Mouse (Mus musculus): ENCODE results near the gene 5430419D17Rik. TPM values are rescaled to one million over a fixed set of nuclear protein-coding genes. Genes with fewer than 3 reads are reported as not detected.

The 5430419D17Rik gene
- total RNA-seq, 1 experiment from 2014 or later, result not detected

- no peak for ATAC-seq (replicated peaks; ENCODE audit: low read depth, poor library complexity, severe bottlenecking)
Observed at GRCm38 (mm10) chr7:131306733-131307132, 132.5 kb downstream of the 5430419D17Rik start.

- ATAC-seq (replicated peaks; ENCODE audit: low read depth, poor library complexity, severe bottlenecking), result no peak
Observed at GRCm38 (mm10) chr7:131314493-131314892, 140.3 kb downstream of the 5430419D17Rik start.

- ATAC-seq (replicated peaks; ENCODE audit: low read depth, poor library complexity, severe bottlenecking), result no peak
Observed at GRCm38 (mm10) chr7:131317587-131317986, 143.4 kb downstream of the 5430419D17Rik start.

GRCm38 (mm10) chr7:131318340-131318739 is 144.1 kb downstream of the 5430419D17Rik start:
- ATAC-seq (replicated peaks; ENCODE audit: low read depth, poor library complexity, severe bottlenecking), result no peak

- ATAC-seq (replicated peaks; ENCODE audit: low read depth, poor library complexity, severe bottlenecking), result no peak
Observed at GRCm38 (mm10) chr7:131322192-131322591, 148.0 kb downstream of the 5430419D17Rik start, which contains the start of gene Cuzd1. Gene Cuzd1 (minus strand): TSS chr7:131322292.

- no peak for ATAC-seq (replicated peaks; ENCODE audit: low read depth, poor library complexity, severe bottlenecking)
Observed at GRCm38 (mm10) chr7:131327054-131327453, 152.9 kb downstream of the 5430419D17Rik start.

- ATAC-seq (replicated peaks; ENCODE audit: low read depth, poor library complexity, severe bottlenecking), result no peak
Observed at GRCm38 (mm10) chr7:131329416-131329815, 155.2 kb downstream of the 5430419D17Rik start, which contains the start of gene Fam24b. Gene Fam24b (minus strand): TSS chr7:131329516.

- ATAC-seq (replicated peaks; ENCODE audit: low read depth, poor library complexity, severe bottlenecking), result no peak
Observed at GRCm38 (mm10) chr7:131331688-131332087, 157.5 kb downstream of the 5430419D17Rik start.

- ATAC-seq (replicated peaks; ENCODE audit: low read depth, poor library complexity, severe bottlenecking), result no peak
Observed at GRCm38 (mm10) chr7:131333564-131333963, 159.4 kb downstream of the 5430419D17Rik start, which contains the start of gene Fam24a. Gene Fam24a (plus strand): TSS chr7:131333864.

GRCm38 (mm10) chr7:131337502-131338068 is 163.4 kb downstream of the 5430419D17Rik start:
- ATAC-seq (replicated peaks; ENCODE audit: low read depth, poor library complexity, severe bottlenecking), result no peak

GRCm38 (mm10) chr7:131345856-131346541 is 171.8 kb downstream of the 5430419D17Rik start:
- ATAC-seq (replicated peaks; ENCODE audit: low read depth, poor library complexity, severe bottlenecking), result no peak

Other genes starting within 250 kb of the 5430419D17Rik start
- gene Htra1, start 238.3 kb upstream of the 5430419D17Rik start, total RNA-seq (2017), result not detected in 2 replicates
- gene Dmbt1, start 142.3 kb upstream of the 5430419D17Rik start, total RNA-seq (2017), result not detected in 2 replicates
- gene 4933402N03Rik, start 28.1 kb upstream of the 5430419D17Rik start, total RNA-seq (2017), result not detected in 2 replicates
- not detected in 2 replicates for gene Cuzd1, start 147.9 kb downstream of the 5430419D17Rik start, total RNA-seq (2017)
- gene Fam24b, start 155.1 kb downstream of the 5430419D17Rik start, total RNA-seq (2017), result not detected in 2 replicates
- not detected in 2 replicates for gene Fam24a, start 159.5 kb downstream of the 5430419D17Rik start, total RNA-seq (2017)
- 7.0 and 11.1 TPM in 2 replicates for gene 2310057M21Rik, start 188.4 kb downstream of the 5430419D17Rik start, total RNA-seq (2017)
- gene Pstk, start 196.7 kb downstream of the 5430419D17Rik start, total RNA-seq (2017), result 18.9 TPM in 2 replicates
- 23.5 and 28.7 TPM in 2 replicates for gene Ikzf5, start 236.1 kb downstream of the 5430419D17Rik start, total RNA-seq (2017)
- gene Acadsb, start 236.2 kb downstream of the 5430419D17Rik start, total RNA-seq (2017), result 36.0 and 44.2 TPM in 2 replicates

Measured in common myeloid progenitor, adult 5-6 weeks (primary cell).